Mouse (Mus musculus): ENCODE measurements around the gene Wnk2. TPM values are rescaled to one million over a fixed set of nuclear protein-coding genes. Genes with fewer than 3 reads are reported as not detected.

Gene Wnk2
- total RNA-seq, 2 experiments from 2014 or later = not detected

DNA sequence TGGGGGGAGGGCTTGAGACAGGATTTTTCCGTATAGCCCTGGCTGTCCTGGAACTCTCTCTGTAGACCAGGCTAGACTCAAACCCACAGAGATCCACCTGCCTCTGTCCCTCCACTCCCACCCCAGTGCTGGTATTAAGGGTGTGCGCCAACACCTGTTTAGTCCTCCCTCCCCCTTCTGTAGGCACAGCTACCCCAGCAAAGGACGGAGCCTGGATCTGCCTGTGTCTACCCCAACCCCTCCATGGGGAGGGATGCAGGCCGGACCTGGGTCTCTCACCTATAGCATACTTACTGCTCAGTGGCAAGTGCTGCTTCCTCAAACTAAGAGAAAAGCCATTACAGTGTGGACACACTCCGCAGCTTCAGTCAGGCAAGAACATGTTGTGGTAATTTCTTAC is 32.5 kb upstream of the Wnk2 start:
- no peak for ATAC-seq (replicated peaks; ENCODE audit: low FRiP score, poor library complexity, severe bottlenecking)

DNA sequence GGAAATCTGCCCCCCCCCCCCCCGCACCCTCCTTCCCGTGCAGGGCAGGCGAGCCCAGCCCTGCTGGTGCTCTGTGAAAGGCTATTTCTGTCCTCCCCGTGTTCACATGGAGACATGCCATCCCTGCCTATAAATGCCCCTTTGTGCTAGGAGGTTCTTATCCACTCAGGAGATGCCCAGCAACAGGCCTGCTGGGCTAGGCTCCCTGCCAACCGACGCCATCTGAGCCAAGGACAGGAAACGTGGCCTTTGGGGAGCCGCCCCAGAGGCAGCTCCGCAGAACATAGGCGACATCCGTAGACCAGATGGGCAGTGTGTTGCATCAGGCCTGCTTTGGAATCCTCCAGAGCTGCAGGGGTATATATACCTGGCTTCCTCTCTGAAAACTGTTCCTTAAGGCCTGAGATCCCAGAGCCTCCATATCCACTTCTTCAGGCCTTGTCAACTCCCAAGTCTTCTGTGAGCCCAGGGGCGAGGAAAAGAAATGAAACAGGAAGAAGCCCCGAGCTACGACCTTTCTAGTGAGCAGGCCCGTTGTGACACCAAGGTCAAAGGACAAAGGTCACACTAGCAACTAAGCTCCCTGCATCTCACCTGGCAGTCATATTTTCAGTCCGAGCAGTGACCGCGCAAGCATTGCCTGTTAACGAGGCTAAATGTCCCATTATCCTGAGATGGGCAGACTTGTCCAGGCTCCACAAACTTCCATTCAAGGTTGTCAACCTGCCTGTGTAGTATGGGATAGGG is 31.2 kb upstream of the Wnk2 start:
- ATAC-seq (replicated peaks; ENCODE audit: low FRiP score, poor library complexity, severe bottlenecking) = no peak

DNA sequence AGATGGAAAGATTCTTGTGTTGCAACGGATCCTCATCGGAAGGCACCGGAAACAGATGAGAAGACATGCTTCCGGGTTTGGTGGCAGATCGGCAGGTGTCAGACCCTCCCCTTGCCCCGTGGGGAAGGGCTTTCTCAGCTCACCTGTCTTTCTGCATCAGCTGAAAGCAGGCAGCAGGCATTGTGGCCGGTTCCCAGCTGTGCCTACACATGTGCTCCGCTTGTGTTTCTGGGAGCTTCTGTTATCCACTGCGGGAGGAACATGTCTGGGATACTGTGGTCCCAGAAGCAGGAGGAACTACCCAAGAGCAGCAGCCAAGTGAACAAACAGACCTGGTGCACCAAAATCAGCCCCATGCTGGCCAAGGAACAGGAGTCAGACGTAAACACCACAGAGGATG is 27.7 kb upstream of the Wnk2 start:
- ATAC-seq (replicated peaks; ENCODE audit: low FRiP score, poor library complexity, severe bottlenecking) = no peak

DNA sequence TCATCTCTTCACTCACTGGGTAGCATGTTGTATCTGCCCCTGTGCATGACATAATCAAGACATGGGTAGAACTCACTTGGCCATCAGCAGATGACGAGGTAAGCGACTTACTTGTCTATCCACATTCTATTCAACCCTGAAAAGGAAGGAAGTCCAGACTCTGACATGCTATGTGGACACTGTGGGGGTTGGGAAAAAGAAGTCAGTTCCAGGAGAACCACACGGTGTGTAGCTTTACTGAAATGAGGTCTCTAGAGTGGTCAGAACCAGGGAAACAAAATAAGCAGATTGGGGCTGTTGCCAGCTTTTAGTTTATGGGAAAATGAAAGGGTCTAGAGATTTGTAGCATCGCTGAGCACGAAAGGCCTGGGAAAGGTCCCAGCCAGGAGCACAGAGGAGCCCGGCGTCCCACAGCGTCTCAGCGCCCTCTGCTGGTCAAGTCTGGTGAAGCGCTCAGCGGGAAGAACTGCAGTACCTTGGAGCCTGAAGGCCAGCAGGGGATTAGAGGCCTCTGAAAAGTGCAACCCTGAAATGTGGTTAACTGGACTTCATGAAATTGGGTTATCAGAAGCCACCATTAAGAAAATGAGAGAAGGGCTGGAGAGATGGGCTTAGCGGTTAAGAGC is 25.3 kb upstream of the Wnk2 start:
- ATAC-seq (replicated peaks; ENCODE audit: low FRiP score, poor library complexity, severe bottlenecking) = peak; percentile 71; the same call in 1 of the 2 replicates

DNA sequence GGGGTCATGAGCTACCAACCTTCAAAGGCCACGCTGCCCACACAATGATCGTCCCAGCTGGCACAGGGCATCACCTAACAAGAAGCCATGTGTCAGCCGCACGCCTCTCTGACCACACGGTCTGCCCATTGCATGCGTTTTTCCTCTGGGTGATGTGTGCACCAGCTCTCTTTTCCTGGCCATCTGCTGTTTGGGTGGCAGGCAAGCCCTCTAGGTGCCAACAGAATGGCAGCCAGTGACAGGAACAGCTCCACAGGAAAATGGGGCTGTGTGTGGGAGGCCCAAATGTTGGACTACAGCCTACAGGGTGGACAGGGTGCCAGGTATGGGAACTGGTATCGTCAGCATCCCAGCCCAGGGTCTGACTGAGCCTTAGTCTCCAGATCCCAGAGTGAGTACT is 24.5 kb upstream of the Wnk2 start:
- no peak for ATAC-seq (replicated peaks; ENCODE audit: low FRiP score, poor library complexity, severe bottlenecking)

DNA sequence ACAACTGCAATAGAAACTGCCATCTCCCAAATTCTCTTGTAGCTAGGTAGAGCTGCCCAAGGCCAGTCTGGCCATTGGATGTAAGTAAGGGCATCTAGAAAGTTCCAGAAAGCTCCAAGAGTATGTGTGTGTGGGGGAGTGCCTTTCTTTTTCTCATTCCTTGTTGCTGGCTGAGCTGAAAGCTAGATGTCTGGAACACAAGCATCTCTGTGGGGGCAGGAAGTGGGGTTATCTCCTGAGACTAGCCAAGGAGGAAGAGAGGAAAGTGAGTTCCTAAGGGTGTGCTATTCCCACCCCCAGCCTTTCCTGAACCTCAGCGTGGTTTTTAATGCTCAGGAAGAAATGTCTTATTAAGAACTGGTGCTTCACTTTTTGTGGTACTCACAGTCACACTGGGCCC is 23.9 kb upstream of the Wnk2 start:
- ATAC-seq (replicated peaks; ENCODE audit: low FRiP score, poor library complexity, severe bottlenecking) = no peak

DNA sequence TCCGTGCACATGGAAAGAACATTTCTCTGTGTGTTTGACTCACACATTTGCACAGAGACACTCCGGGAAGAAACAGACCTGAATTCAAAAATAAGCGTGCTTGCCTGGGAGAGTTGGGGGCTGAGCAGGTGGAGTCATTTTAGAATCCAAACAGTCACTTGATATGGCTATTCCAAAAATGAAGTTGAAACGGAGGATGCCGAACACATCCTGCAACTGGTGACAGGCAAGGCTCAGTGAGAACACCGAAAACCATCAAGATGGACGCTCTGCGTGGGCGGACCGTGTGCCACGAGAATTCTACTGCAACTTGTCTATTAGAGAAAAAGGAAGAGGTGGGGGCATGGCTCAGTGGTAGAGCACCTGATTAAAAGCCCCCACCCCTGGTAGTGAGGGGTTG is 22.8 kb upstream of the Wnk2 start:
- no peak for ATAC-seq (replicated peaks; ENCODE audit: low FRiP score, poor library complexity, severe bottlenecking)

DNA sequence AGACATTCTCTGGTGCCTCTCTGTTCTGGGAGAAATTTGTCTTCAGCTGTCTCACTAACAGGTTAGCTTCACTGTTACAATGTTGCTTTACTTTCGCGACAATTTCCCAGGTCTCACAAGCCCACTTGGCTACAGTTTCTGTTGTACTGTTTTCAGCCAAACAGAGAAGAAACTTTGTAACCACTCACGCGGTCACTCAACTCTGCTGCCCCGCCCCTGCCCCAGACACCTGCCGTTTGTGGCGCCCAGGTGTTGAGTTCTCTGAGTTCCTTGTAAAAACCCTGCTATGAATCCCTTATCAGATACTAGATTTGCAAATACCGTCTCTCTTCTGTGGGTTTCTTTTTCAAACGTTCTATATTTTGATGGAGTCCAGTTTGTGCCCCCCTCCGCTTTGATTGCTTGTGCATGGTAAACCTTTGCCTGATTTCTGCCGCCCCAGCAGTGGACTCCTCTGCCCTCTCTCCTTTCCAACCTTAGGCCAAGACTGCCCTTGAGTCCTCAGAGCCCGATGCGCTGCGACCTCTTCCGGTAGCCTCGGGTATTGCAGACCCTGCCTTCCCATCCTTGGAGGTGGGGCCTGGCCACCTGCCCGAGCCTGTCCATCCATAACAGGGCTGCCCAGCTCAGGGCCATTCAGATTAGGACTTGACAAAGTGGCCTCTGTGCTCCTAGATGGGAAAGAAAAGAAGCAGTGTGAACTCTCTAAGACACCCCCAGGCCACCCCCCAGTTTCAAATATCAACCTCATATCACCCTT is 21.8 kb upstream of the Wnk2 start:
- peak; percentile 58; the same call in 1 of the 2 replicates for ATAC-seq (replicated peaks; ENCODE audit: low FRiP score, poor library complexity, severe bottlenecking)

DNA sequence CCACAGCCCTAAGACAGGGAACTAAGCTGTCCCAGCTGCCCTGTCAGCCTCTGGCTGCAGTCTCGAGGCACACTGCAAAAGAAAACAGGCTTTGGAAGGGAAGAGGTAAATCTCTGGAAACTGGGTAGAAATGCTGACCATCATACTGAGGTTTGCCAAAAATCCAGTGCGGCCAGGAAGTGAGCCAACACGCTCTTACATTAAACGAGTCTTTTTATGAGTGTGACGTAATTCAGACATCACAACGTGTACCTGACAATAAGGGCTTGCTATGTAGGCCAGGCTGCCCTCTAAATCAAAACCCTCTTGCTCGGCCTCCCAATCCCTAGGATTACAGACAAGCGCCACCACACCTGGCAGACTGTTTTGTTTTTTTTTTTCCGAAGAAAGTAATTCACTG is 19.3 kb upstream of the Wnk2 start:
- ATAC-seq (replicated peaks; ENCODE audit: low FRiP score, poor library complexity, severe bottlenecking) = no peak

DNA sequence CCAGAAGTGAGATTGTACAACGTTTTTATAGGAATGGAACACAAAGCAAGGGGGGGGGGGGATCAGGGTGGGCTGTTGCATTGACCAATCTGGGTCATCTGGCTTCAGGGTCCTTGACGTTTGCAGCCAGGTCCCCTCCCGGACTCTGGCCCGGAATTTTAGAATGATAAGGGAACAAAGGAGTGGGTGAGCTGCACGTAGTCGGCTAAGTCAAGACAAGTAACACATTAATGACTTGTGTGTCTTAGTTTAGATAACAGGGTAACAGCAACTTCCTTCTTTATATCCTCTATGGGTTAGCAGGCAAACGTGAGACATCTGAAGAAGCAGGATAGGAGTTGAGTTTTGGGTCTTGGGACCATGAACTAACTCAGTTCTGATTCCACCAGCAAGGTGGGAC is 15.8 kb upstream of the Wnk2 start:
- ATAC-seq (replicated peaks; ENCODE audit: low FRiP score, poor library complexity, severe bottlenecking) = no peak

DNA sequence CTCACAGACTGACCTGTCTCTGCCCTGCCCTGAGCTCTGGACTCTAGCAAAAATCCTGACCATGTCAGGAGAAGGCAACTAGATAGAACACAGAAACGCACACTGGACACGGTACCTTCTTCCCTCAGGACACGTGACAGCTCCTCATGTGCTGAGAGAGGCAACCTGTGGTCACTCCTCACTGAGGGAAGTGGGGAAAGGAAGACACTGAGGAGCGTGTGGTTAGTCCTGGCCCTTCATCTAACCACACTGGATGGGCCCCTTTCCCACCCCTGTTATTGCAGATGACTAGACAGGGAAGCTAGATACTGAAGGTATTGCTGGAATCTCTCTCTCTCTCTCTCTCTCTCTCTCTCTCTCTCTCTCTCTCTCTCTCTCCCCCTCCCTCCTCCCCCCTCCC is 14.9 kb upstream of the Wnk2 start:
- ATAC-seq (replicated peaks; ENCODE audit: low FRiP score, poor library complexity, severe bottlenecking) = no peak

DNA sequence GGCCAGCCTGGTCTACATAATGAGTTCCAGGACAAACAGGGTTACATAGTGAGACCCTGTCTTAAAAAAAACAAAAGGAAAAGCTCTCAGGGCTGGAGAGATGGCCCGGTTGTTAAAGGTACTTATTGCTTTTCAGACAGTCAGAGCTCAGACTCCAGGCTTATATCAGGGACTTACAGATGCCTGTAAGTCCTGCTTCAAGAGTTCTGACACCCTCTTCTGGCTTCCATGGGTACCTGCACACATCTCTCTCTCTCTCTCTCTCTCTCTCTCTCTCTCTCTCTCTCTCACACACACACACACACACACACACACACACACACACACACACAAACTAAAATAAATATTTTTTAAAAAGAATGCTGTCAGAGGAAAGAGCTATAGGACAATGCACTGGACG is 13.4 kb upstream of the Wnk2 start:
- ATAC-seq (replicated peaks; ENCODE audit: low FRiP score, poor library complexity, severe bottlenecking) = no peak

DNA sequence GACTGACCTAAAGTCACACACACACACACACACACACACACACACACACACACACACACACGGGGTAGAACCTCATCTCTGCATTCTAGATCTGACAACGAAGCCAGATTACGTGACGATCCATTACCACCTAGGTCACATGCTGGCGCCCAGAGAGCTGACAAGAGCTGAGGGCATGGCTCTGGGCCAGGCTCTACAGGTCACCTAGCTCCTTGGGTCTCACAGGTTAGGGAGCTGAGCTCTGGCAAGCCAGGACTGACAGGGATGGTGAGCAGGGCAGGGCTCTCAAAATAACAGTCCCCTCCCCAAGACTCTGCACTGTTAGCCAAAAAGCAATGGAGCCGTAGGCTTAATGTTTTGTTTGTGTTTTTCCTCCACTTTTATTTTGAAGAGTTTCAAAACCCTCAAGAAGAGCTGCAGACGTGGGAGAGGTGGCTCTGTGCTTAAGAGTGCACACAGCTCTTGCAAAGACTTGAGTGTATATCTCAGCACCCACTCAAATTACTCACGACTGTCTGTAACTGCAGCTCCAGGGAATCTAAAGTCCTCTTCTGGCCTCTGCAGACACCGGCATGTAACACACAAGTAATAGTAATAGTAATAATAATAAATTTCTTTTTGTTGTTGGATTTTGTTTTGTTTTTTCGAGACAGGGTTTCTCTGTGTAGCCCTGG is 10.4 kb upstream of the Wnk2 start:
- ATAC-seq (replicated peaks; ENCODE audit: low FRiP score, poor library complexity, severe bottlenecking) = no peak

DNA sequence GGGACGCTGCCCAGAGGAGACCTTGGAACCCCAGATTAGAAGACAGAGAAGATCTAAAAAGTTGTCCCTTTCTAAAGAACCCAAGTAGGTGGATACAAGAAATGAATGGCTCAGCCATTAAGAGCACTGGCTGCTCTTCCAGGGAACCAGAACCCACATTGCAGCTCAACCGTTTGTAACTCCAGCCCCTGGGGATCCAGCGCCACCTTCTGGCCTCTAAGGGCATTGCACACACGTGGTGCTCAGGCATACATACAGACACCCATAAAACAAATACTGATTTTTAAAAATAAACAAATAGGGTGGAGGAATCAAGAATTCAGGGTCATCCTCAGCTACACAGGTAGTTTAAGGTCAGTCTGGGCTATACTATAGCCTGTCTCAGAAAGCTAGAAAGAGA is 8.8 kb upstream of the Wnk2 start:
- no peak for ATAC-seq (replicated peaks; ENCODE audit: low FRiP score, poor library complexity, severe bottlenecking)

DNA sequence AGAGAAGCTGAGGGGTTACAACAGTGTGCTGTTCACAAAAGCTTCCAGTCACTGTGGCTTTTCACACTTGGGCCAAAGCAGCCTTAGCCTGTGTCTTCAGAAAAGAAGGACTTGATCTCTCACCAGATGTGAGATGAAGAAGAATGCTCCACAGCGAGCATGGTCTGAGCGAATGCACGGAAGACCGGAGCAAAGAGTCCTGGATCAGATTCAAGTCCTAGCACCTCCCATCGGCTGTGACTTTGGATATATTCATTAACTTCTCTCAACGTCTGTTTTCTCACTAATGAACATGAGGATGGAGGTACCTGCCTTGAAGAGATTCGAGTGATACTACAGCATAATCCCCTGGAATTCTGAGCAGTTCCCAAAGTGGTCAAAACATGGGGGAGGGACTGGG is 6.8 kb upstream of the Wnk2 start:
- no peak for ATAC-seq (replicated peaks; ENCODE audit: low FRiP score, poor library complexity, severe bottlenecking)

DNA sequence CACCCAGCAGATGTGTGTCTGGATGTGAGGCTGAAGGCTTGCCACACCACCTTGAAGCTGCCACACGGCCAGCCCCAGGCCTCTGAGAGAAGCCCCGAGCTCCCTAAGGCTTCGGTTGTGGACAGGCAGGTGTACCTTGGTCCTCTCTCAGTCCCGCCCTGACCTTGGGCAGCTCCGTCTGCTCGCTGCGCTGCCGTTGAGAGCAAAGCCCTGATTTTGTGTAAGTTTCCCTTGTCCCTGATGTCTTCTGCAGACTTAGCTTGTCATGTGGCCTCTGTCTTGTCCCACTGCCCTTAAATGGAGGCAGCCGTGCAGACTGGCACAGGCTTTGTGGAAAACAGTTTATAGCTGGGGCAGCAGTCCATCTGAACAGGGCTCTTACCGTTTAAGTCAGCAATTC is 6.2 kb upstream of the Wnk2 start:
- ATAC-seq (replicated peaks; ENCODE audit: low FRiP score, poor library complexity, severe bottlenecking) = no peak

DNA sequence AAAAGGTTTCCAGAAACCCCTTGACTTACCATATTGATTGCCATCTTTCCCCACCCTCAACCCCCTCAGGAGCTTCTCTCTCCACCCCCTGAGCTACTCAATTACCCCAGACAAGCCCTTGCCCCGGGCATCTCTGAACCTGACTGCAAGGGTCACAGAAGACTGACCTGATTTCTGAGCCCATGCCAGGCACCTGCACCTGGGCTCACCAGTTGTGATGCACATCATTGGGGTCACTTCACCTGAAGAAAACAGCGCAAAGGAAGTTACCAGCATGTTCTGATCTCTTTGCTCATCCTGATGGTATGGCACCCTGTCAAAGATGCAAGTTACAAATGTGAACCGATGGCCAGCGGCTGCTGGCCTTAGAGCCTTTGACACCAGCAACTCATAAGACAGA is 873 bp upstream of the Wnk2 start:
- no peak for ATAC-seq (replicated peaks; ENCODE audit: low FRiP score, poor library complexity, severe bottlenecking)

DNA sequence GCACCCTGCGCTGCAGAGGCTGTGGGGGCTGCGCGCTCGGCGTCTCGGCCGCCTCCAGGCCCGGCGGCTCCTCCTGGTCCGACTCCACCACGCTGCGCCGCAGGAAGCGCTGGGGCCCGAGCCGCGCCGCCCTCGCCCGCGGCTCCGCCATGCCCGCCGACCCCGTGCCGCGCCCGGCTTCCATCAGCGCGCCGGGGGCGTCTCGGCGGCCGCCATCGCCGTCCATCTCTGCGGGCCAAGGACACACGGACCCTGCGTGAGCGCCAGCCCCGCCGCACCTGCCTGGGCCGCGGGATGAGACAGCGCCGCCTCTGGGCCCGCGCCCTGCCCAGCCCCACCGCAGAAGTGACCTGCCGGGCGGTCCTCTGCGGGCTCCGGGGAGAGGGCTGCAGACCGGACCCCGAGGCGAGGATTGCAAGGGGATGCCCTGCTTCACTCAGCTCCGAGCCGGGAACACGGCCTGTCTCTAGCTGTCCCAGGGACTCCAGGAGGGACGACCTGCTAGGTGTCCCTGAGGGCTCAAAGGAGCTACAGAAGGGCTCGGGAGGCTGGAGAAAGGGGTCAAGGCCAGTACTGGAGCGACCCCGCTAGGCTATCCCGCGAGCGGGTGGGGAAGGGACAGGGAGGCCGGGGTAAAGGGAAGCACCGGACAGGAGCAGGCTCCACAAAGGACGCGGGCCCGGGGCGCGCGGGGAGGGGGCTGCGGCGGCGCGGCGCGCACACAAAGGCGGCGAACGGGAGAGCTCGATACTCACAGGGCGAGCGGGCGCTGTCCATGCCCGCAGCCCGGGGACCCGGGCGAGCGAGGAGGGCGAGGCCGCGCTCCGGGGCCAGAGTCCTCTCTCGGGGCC is 582 bp downstream of the Wnk2 start:
- ATAC-seq (replicated peaks; ENCODE audit: low FRiP score, poor library complexity, severe bottlenecking) = no peak

DNA sequence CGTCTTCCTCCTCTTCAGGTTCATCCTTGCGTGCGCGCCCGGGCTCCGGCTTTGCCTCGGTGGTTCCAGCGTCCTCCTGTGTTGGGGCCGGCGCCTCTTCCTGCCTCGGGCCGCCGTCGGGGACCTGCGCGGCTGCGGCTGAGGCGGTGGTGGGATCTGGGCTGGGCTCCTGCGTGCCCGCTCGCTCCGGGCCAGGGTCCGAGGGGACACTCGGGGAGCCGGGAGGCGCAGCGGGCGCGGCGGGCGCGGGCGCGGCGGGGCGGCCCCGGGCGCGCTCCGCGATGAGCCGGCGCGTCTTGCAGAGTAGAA is 1.2 kb downstream of the Wnk2 start:
- ATAC-seq (replicated peaks; ENCODE audit: low FRiP score, poor library complexity, severe bottlenecking) = no peak
